Mouse (Mus musculus): Measurements from ENCODE around the gene Hoxa3.

- no peak for TF ChIP-seq CTCF (IDR thresholded peaks at IDR 0.05; ENCODE audit: borderline replicate concordance, control insufficient read depth, extremely low read depth, insufficient read depth, low read length, poor library complexity)
- TF ChIP-seq POLR2A (IDR thresholded peaks at IDR 0.05; ENCODE audit: control insufficient read depth, extremely low read depth, insufficient read depth, low read length, poor library complexity), result no peak
These were observed 43.5 kb downstream of the Hoxa3 start for GRCm38 (mm10) chr6:52169499-52170165.
